Mouse (Mus musculus): ENCODE data around the gene Uhrf1.

DNA sequence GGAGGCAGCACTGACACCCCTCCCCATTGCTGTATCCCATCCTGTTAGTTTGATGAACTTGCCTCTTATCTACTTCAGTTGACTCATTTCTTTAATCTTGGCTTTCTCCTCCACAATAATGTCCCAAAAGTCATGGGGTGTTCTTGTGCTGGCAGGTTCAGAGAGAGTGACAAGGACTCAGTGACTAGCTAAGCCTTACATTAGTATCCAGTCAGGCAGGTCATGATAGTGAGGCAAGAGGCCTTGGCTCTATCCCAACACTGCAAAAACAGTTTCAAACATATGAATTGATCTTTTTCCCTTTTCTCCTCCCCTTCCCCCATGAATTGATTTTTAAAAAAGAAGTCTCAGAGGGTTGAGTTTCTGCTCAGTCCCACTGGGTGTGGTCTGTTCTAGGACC lies 26.1 kb downstream of the Uhrf1 start:
- no peak for TF ChIP-seq CTCF (IDR thresholded peaks at IDR 0.05 in 2 of 3, conservative IDR thresholded peaks at IDR 0.05 in 1 of 3; ENCODE audit: control insufficient read depth in 1 of 3, insufficient read depth in 1 of 3, low read depth in 2 of 3, low read length in 3 of 3, poor library complexity in 1 of 3, severe bottlenecking in 1 of 3)
- no peak for TF ChIP-seq POLR2A (IDR thresholded peaks at IDR 0.05; ENCODE audit: control insufficient read depth in 1 of 2, insufficient read depth in 1 of 2, low read depth in 1 of 2, low read length in 2 of 2, poor library complexity in 1 of 2)
- no peak for TF ChIP-seq EP300 (IDR thresholded peaks at IDR 0.05; ENCODE audit: low read depth in 1 of 2, low read length in 2 of 2)
- TF ChIP-seq MAX (IDR thresholded peaks at IDR 0.05; ENCODE audit: low read length), result no peak
- no peak for TF ChIP-seq BHLHE40 (IDR thresholded peaks at IDR 0.05; ENCODE audit: borderline replicate concordance, low read depth, low read length)
- no peak for TF ChIP-seq MAFK (IDR thresholded peaks at IDR 0.05; ENCODE audit: borderline replicate concordance, low read depth, low read length)
- no peak for TF ChIP-seq ZC3H11A (IDR thresholded peaks at IDR 0.05; ENCODE audit: low read depth, low read length)
- TF ChIP-seq SIN3A (IDR thresholded peaks at IDR 0.05; ENCODE audit: low read length), result no peak
- TF ChIP-seq USF1 (IDR thresholded peaks at IDR 0.05; ENCODE audit: low read depth, low read length), result no peak
- no peak for TF ChIP-seq TAL1 (IDR thresholded peaks at IDR 0.05; ENCODE audit: low read length)
- no peak for TF ChIP-seq ZKSCAN1 (IDR thresholded peaks at IDR 0.05; ENCODE audit: low read depth, low read length)
